Mouse (Mus musculus) hindbrain, embryonic 12.5 days (tissue): ENCODE data around the gene Utf1. TPM values are rescaled to one million over a fixed set of nuclear protein-coding genes. Genes with fewer than 3 reads are reported as not detected.

Experiments
- ATAC-seq: fragments of 200-750 bp; cut with Nextera tagmentation; 2 replicates; pipeline ENCODE4 v1.8.0; 2017; ENCODE audit warnings: moderate TSS enrichment; ENCODE audit not compliant: low FRiP score
- H3K27ac ChIP-seq: fragments of 300-500 bp; sonication (generic); 2 replicates; pipeline ENCODE4 v1.5.1; 2016; ENCODE audit warnings: mild to moderate bottlenecking
- H3K27me3 ChIP-seq: fragments of 300-500 bp; sonication (generic); 2 replicates; pipeline ENCODE4 v1.6.1; 2016; ENCODE audit warnings: mild to moderate bottlenecking
- H3K36me3 ChIP-seq: fragments of 300-500 bp; sonication (generic); 2 replicates; pipeline ENCODE4 v1.6.1; 2016; ENCODE audit warnings: mild to moderate bottlenecking
- H3K4me1 ChIP-seq: fragments of 300-500 bp; sonication (generic); 2 replicates; pipeline ENCODE4 v1.6.1; 2016
- H3K4me2 ChIP-seq: fragments of 300-500 bp; sonication (generic); replicated peaks from 2 replicates; pipeline ENCODE4 v1.6.1; 2016; ENCODE audit warnings: mild to moderate bottlenecking
- H3K4me3 ChIP-seq: fragments of 300-500 bp; sonication (generic); 2 replicates; pipeline ENCODE4 v1.5.1; 2016; ENCODE audit warnings: mild to moderate bottlenecking
- H3K9ac ChIP-seq: fragments of 300-500 bp; sonication (generic); 2 replicates; pipeline ENCODE4 v1.6.1; 2016; ENCODE audit warnings: mild to moderate bottlenecking, moderate library complexity
- H3K9me3 ChIP-seq: fragments of 300-500 bp; sonication (generic); replicated peaks from 2 replicates; pipeline ENCODE4 v1.6.1; 2016; ENCODE audit warnings: mild to moderate bottlenecking
- WGBS: fragments of 180-500 bp; shearing (Covaris S2); methylation state at CpG from one replicate; pipeline ENCODE4 v1.1.7; 2016; 5-methylcytosine and 5-hydroxymethylcytosine counted together
- polyA plus RNA-seq: library from polyadenylated mRNA; unstranded; fragments of >200 nt; fragmentation: Nextera tagmentation; extraction: Ambion mirVana; gene quantifications from 2 replicates; pipeline ENCODE4 v1.2.1, GENCODE M21; 2016

Gene Utf1
- polyA plus RNA-seq, 1 experiment from 2014 or later = not detected

DNA sequence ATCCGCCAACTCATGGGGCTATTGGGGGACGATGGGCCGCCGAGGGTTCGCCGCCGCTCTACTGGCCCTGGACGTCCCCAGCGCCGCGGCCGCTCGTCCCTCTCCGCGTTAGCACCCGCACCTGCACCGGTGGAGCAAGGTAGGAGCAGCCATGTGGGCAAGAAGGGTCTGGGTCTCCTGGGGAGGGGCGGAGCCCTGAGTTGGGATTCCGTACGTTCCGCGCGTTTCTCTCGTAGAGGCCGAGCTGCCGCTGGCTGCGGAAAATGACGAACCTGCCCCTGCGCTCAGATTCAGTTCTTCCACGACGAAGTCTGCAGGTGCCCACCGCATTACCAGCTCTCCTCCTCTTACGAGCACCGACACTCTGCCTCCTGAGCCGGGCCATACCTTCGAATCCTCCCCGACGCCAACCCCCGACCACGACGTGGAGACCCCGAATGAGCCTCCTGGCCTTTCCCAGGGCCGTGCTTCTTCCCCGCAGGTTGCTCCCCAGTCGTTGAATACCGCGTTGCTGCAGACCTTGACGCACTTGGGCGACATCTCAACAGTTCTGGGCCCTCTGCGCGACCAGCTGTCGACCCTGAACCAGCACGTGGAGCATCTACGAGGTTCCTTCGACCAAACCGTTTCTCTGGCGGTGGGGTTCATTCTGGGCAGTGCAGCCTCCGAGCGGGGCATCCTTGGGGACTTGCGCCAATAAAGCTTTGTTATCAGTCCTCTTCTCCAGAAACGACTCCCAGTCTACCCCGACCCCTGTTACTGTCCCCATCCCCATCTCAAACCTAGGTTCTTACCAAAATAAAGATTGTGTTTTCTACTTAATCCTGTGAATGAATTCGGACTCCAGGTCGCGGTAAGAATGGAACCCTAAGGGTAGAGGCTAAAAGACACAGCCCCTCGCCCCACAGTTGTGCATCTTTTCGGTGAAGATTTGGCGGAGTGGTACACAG lies 977 bp downstream of the Utf1 start:
- Histone ChIP-seq H3K36me3 (no peaks in the 10 kb centered on the region), H3K4me3 (peak overlapping the region; percentile 32), H3K4me1 (peaks cover 9% of the 10 kb centered on the region), H3K9me3 (no peaks in the 10 kb centered on the region), H3K4me2 (peak overlapping the region; percentile 50), H3K9ac (no peak overlapping the region; the same call in 1 of the 2 replicates), H3K27ac (no peak overlapping the region), H3K27me3 (peaks cover 87% of the 10 kb centered on the region)
- 0 out of 2 replicates have a peak, but pooled peaks have one; percentile 6 for ATAC-seq
- WGBS = 3% methylated on average over 68 of the region's 68 CpGs

DNA sequence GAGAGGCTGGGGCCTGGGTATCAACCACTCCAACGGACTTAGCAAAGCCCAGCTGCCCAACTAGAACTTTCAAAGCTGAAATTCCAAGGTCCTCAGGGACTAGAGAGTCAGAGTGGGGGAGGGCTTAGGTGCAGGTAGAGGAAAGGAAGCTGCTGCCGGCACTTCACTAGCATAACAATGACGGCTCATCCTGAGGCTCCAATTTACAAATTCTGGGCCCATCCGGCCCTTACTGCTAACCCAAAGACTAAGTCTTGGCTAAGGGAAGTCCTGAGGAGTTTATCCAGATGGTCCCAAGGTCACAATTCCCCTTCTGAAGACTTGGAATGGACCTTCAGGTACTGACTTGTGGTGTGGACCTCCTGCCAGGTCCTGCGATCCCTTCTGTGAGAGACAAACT lies 1.9 kb downstream of the Utf1 start:
- Histone ChIP-seq H3K4me1 (peaks cover 17% of the 10 kb centered on the region), H3K36me3 (no peaks in the 10 kb centered on the region), H3K4me3 (no peak overlapping the region), H3K27me3 (peaks cover 91% of the 10 kb centered on the region), H3K27ac (no peak overlapping the region), H3K4me2 (no peak overlapping the region), H3K9me3 (no peaks in the 10 kb centered on the region), H3K9ac (no peak overlapping the region)
- no peak for ATAC-seq
- WGBS = 6% methylated on average over 5 of the region's 5 CpGs

DNA sequence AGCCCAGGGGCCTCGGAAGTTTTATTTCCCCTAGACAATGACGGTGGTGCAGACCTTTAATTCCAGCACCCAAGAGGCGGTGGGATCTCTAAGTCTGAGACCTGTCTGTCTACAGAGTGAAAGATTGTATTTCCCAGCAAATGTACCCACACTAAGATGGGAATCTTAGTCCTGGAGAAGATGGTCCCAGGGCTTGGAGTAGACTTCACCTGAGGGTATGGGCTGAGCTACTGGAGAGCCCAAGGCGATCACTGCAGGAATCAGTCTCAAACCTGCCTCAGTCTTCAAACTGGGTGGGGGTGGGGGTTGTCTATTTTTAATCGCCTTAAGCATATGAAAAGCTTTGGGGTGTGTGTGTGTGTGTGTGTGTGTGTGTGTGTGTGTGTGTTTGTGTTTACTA lies 2.4 kb downstream of the Utf1 start:
- Histone ChIP-seq H3K4me1 (peaks cover 22% of the 10 kb centered on the region), H3K4me3 (no peak overlapping the region), H3K36me3 (no peaks in the 10 kb centered on the region), H3K27ac (no peak overlapping the region), H3K4me2 (no peak overlapping the region), H3K9ac (no peak overlapping the region), H3K27me3 (peaks cover 94% of the 10 kb centered on the region), H3K9me3 (no peaks in the 10 kb centered on the region)
- no peak for ATAC-seq
- 34% methylated on average over 5 of the region's 5 CpGs for WGBS

DNA sequence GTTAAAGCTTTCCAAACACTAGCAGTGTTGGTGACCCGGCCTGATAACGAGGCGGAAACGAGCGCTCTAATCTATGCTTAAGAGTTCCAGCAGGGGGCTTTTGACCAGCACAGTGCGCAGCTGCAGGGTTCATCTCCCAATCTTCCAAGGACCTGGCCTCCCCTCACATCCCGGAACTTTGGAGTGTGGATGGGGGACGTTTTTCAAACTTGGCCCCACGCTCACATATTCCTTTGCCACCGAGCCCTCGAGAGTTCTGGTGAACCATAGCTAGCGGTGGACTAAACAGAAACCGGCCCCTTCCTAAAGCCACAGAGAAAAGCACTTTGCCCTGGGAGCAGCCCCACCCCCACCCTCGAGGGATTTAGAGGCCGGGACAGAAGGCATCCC lies 6.3 kb downstream of the Utf1 start:
- peak overlapping the region; percentile 35 for H3K4me3 ChIP-seq
- peak overlapping the region; percentile 59 for H3K4me2 ChIP-seq
- H3K9me3 ChIP-seq = no peaks in the 10 kb centered on the region
- under 1% methylated on average over 15 of the region's 15 CpGs for WGBS
- H3K36me3 ChIP-seq = no peaks in the 10 kb centered on the region
- no peak overlapping the region for H3K27ac ChIP-seq
- 0 out of 2 replicates have a peak overlapping the region, but pooled peaks have one; percentile 41 for H3K9ac ChIP-seq
- peaks cover 13% of the 10 kb centered on the region; the same call in 1 of the 2 replicates for H3K4me1 ChIP-seq
- H3K27me3 ChIP-seq = peaks cover 71% of the 10 kb centered on the region
- ATAC-seq = peak; percentile 63

DNA sequence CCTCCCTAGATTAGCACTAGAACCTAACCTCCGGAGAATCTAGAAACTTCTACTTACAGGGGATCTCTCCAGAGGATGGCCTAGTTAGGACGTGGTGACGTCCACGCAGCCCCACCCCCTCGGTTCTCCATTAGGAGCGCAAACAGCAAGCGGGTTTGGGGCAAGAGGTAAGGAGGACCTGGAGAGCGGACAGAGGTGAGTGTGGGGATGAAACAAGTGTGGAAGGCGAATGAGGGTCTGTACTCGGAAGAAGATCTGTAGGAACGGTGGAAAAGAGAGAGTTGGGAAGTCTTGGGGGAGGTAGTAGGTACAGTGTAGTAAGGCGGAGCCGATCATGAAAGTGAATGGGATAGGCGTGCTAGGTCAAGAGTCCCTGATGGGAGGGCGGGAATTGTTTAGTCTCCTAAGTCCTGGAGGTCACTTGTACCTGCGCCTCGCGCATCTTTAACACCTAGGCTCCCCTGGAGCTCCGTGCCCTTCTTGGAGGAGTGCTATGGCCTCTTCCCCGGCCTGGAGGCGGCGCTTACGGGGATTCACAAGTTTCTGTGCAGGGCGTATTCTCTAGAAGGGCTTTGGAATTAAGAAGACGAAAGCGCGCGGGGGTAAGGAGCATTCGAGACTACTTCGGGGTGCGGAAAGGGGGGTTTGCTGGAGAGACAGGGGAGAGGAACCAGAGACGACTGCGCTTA lies 6.8 kb downstream of the Utf1 start:
- 2% methylated on average over 33 of the region's 33 CpGs for WGBS
- no peaks in the 10 kb centered on the region for H3K9me3 ChIP-seq
- no peaks in the 10 kb centered on the region for H3K36me3 ChIP-seq
- H3K9ac ChIP-seq = peak overlapping the region; percentile 41
- H3K27me3 ChIP-seq = peaks cover 67% of the 10 kb centered on the region
- H3K4me2 ChIP-seq = peak overlapping the region; percentile 59
- H3K4me1 ChIP-seq = peaks cover 13% of the 10 kb centered on the region; the same call in 1 of the 2 replicates
- peak; percentile 65 for ATAC-seq
- peak overlapping the region; percentile 35 for H3K4me3 ChIP-seq
- H3K27ac ChIP-seq = no peak overlapping the region

DNA sequence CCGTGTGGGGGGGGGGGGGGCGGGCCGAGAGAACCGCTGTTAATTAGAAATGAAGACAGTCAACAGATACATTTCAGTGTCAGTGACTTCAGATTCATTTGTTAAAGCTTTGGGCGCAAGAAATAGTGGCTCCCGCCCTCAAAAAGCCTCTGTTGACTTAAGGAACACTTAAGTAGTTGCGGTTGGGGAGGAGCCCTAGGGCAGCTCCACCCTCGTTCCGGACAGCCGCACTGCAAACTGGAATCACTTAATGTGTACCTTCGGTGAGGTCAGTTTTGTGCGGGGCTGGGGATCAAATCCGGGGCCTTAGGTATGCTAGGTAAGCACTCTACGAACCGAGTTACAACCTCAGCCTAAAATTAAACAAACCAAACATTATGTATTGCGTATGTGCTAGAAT lies 7.5 kb downstream of the Utf1 start:
- H3K4me1 ChIP-seq = peaks cover 13% of the 10 kb centered on the region; the same call in 1 of the 2 replicates
- peak overlapping the region; percentile 59 for H3K4me2 ChIP-seq
- no peaks in the 10 kb centered on the region for H3K9me3 ChIP-seq
- peak overlapping the region; percentile 35 for H3K4me3 ChIP-seq
- H3K9ac ChIP-seq = peak overlapping the region; percentile 41
- H3K27ac ChIP-seq = no peak overlapping the region
- no peaks in the 10 kb centered on the region for H3K36me3 ChIP-seq
- H3K27me3 ChIP-seq = peaks cover 67% of the 10 kb centered on the region
- 7% methylated on average over 16 of the region's 16 CpGs for WGBS
- no peak for ATAC-seq

DNA sequence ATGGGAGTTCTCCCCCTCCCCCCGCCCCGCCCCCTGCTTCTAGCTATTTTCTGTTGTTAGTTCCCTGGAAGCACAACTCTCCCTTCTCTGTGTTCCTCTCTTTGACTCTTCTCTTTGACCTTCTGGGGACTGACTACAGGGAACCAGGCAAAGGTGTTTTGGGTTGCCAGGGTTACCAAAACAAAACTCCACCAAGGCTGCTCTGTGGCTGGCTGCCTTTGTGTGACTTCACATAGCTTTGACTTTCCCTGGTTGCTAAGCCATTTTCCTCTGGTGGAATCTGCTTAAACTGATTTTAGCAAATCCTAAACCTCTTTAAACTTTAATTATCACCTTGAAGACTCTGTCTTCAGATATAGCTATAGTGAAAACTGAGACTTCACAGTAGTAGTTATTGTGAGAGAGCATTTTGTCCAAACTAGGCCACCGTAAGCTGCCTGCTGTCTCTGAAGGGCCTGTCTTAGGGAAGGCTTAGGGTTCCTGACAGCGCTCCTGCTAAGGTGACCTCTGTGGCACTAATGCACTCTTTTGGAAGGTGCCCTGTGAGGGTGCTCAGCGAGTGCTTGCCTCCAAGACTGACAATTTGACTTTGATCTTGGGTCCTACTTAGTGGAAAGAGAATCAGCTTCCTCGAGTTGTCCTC lies 8.5 kb downstream of the Utf1 start:
- H3K9me3 ChIP-seq = no peaks in the 10 kb centered on the region

DNA sequence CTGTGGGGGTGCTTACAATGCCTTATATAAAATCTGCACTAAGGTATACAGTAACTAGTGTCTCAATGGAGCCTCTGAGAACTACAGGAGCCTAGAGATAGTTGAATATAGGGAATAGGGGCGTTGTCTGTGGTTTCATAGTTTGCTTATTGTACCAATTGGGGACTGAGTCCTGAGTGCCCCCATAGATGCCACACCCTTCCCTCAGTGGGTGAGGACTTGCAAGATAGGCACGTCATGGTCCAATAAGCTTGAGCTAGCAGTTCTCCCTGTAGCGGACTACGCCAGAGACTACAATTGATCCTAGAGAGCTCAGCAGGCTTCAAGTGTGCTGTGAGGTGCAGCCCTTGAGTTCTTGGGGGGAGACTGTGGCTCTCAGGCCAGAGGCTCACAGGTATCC lies 11.9 kb downstream of the Utf1 start:
- H3K36me3 ChIP-seq = no peaks in the 10 kb centered on the region
- ATAC-seq = no peak
- H3K4me1 ChIP-seq = peaks cover 8% of the 10 kb centered on the region; the same call in 1 of the 2 replicates
- no peak overlapping the region for H3K4me3 ChIP-seq
- H3K9ac ChIP-seq = no peak overlapping the region
- H3K4me2 ChIP-seq = no peak overlapping the region
- H3K9me3 ChIP-seq = no peaks in the 10 kb centered on the region
- 86% methylated on average over 4 of the region's 4 CpGs for WGBS
- H3K27ac ChIP-seq = no peak overlapping the region
- H3K27me3 ChIP-seq = peaks cover 39% of the 10 kb centered on the region

More for the DNA sequence above, 8.5 kb downstream of the Utf1 start:
- no peak for ATAC-seq
- H3K4me3 ChIP-seq = no peak overlapping the region
- H3K27ac ChIP-seq = no peak overlapping the region
- H3K36me3 ChIP-seq = no peaks in the 10 kb centered on the region
- H3K4me1 ChIP-seq = peaks cover 13% of the 10 kb centered on the region; the same call in 1 of the 2 replicates
- peaks cover 60% of the 10 kb centered on the region for H3K27me3 ChIP-seq
- no peak overlapping the region for H3K9ac ChIP-seq
- H3K4me2 ChIP-seq = no peak overlapping the region
- WGBS = 46% methylated on average over 6 of the region's 6 CpGs

DNA sequence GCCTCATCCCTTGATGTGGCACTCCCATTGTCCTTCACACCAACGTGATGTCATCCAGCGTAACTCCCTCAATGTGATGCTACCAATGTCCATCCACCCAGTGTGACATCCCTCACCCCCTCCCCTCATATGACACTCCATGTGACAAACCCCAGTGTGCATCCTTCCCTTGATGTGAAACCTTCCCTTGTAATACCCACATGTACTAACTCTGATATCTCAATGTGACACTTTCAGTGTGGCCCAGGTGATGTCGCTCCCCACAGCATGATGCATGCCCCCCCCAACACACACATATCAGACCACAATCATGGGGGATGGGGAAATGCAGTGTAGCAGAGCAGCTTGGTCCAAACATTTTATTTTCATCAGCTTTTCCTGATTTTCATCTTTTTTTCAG lies 13.1 kb downstream of the Utf1 start:
- no peak overlapping the region for H3K27ac ChIP-seq
- ATAC-seq = no peak
- no peak overlapping the region for H3K9ac ChIP-seq
- no peaks in the 10 kb centered on the region for H3K9me3 ChIP-seq
- H3K4me2 ChIP-seq = no peak overlapping the region
- 0 out of 2 replicates have a peak, but pooled peaks cover 3% of the 10 kb centered on the region for H3K4me1 ChIP-seq
- no peak overlapping the region for H3K4me3 ChIP-seq
- peaks cover 30% of the 10 kb centered on the region for H3K27me3 ChIP-seq
- WGBS = 78% methylated on average over 3 of the region's 3 CpGs
- H3K36me3 ChIP-seq = no peaks in the 10 kb centered on the region

DNA sequence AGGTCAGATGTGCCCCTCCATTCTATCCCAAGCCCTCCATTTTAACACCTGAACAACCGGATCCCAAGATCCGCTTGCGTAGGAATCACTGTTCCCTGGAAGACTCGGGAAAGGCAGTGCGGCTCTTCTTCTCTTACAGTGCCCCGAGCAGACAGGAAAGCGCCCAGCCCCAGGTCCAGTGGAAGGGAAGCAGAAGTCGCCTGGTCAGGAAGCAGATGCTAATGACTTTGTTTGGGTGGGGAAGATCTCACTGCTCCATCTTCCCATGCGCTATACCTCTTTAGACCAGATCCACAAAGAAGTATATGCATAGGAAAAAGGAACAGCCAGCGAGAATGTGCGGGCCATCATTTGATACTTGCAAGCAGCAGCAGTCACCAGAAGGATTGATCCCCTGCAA lies 13.8 kb downstream of the Utf1 start:
- H3K27me3 ChIP-seq = peaks cover 26% of the 10 kb centered on the region
- H3K4me3 ChIP-seq = no peak overlapping the region
- no peaks in the 10 kb centered on the region for H3K9me3 ChIP-seq
- no peak overlapping the region for H3K27ac ChIP-seq
- H3K9ac ChIP-seq = no peak overlapping the region
- WGBS = 60% methylated on average over 11 of the region's 11 CpGs
- H3K36me3 ChIP-seq = no peaks in the 10 kb centered on the region
- H3K4me2 ChIP-seq = no peak overlapping the region
- no peak for ATAC-seq
- 0 out of 2 replicates have a peak, but pooled peaks cover 3% of the 10 kb centered on the region for H3K4me1 ChIP-seq

DNA sequence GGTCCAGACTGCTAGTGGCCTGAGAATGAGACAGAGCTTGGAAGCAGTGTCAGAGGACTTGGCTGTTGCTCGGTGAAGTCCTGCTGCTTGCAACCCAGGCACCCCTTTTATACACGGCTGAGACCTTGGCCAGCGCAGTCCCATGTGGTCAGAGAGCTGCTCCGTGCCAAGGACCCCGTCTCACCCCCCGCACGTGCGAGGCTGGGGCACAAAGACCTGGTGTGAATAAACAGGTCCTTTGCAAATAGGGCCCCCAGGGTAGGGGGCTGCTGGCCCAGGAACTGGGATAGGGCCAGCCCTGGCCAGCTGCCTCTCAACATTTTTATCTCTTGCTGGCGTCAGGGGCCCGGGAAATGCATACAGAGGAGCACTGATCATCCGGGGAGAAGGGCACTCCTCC lies 14.4 kb downstream of the Utf1 start:
- H3K4me3 ChIP-seq = no peak overlapping the region
- peaks cover 26% of the 10 kb centered on the region for H3K27me3 ChIP-seq
- no peaks in the 10 kb centered on the region for H3K9me3 ChIP-seq
- 34% methylated on average over 11 of the region's 11 CpGs for WGBS
- no peak for ATAC-seq
- no peak overlapping the region for H3K4me2 ChIP-seq
- H3K27ac ChIP-seq = no peak overlapping the region
- no peaks in the 10 kb centered on the region for H3K36me3 ChIP-seq
- H3K4me1 ChIP-seq = 0 out of 2 replicates have a peak, but pooled peaks cover 3% of the 10 kb centered on the region
- H3K9ac ChIP-seq = no peak overlapping the region

DNA sequence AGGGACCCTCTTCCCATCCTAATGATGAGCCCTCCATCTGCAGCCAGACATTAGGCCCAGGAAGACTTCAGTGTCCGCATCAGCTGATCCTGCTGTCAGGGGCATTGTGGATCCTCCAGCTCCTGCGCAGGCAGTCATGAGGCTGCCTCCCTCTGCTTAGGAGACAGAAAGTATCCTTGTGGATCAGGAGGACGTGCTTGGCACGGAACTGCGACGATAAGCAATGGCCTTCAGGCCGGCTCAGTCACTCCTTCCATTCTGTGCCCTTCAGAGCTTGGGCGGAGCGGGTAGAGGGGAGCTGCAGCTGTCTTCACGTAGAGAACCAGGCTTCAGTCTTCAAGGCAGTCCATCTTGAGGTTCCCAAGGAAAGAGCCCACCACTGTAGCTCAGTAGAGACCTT lies 17.6 kb downstream of the Utf1 start:
- no peak overlapping the region for H3K4me2 ChIP-seq
- no peak for ATAC-seq
- H3K9ac ChIP-seq = no peak overlapping the region
- H3K36me3 ChIP-seq = no peaks in the 10 kb centered on the region
- H3K27me3 ChIP-seq = peaks cover 11% of the 10 kb centered on the region
- 0 out of 2 replicates have a peak, but pooled peaks cover 3% of the 10 kb centered on the region for H3K4me1 ChIP-seq
- 86% methylated on average over 10 of the region's 10 CpGs for WGBS
- no peak overlapping the region for H3K4me3 ChIP-seq
- no peaks in the 10 kb centered on the region for H3K9me3 ChIP-seq
- no peak overlapping the region for H3K27ac ChIP-seq
